Mouse (Mus musculus) stomach, postnatal 0 days (tissue): ENCODE measurements around the gene Catsperd. TPM values are rescaled to one million over a fixed set of nuclear protein-coding genes. Genes with fewer than 3 reads are reported as not detected.
A peak's percentile ranks its signal among the peaks of the same experiment; 100 is the strongest.
"Not testable (repeated sequence)": the region's sequence is repeated elsewhere in the genome, so short reads cannot be mapped to it uniquely, and the experiment has no call there.

Experiments
- ATAC-seq: fragments of 200-750 bp; cut with Nextera tagmentation; 2 replicates; pipeline ENCODE4 v1.8.0; 2017; ENCODE audit not compliant: low FRiP score, low TSS enrichment
- DNase-seq: peaks from one replicate; pipeline ENCODE4 v3.0.0-alpha.2; 2016; ENCODE audit warnings: low spot score
- H3K27ac ChIP-seq: fragments of 300-500 bp; sonication (generic); replicated peaks from 2 replicates; pipeline ENCODE4 v1.5.1; 2014; ENCODE audit warnings: mild to moderate bottlenecking, control low read depth
- H3K27me3 ChIP-seq: fragments of 300-500 bp; sonication (generic); 2 replicates; pipeline ENCODE4 v1.6.1; 2014; ENCODE audit warnings: low read length; ENCODE audit not compliant: control insufficient read depth, insufficient read depth
- H3K36me3 ChIP-seq: fragments of 300-500 bp; sonication (generic); 2 replicates; pipeline ENCODE4 v1.6.1; 2014; ENCODE audit warnings: low read length, mixed read lengths; ENCODE audit not compliant: control insufficient read depth, insufficient read depth
- H3K4me1 ChIP-seq: fragments of 300-500 bp; sonication (generic); replicated peaks from 2 replicates; pipeline ENCODE4 v1.6.1; 2014; ENCODE audit warnings: antibody characterized with exemption; ENCODE audit not compliant: control insufficient read depth, insufficient read depth
- H3K4me2 ChIP-seq: fragments of 300-500 bp; sonication (generic); replicated peaks from 2 replicates; pipeline ENCODE4 v1.6.1; 2014; ENCODE audit warnings: low read depth, mild to moderate bottlenecking, control low read depth, moderate library complexity
- H3K4me3 ChIP-seq: fragments of 300-500 bp; sonication (generic); 2 replicates; pipeline ENCODE4 v1.5.1; 2014; ENCODE audit warnings: low read depth, low read length, control low read depth
- H3K9ac ChIP-seq: fragments of 300-500 bp; sonication (generic); 2 replicates; pipeline ENCODE4 v1.6.1; 2014; ENCODE audit warnings: mild to moderate bottlenecking, low read length, control low read depth, mixed read lengths
- H3K9me3 ChIP-seq: fragments of 300-500 bp; sonication (generic); 2 replicates; pipeline ENCODE4 v1.6.1; 2016; ENCODE audit warnings: low read length; ENCODE audit not compliant: control insufficient read depth
- CTCF ChIP-seq: IDR thresholded peaks from 2 replicates; pipeline ENCODE4 v1.5.1; 2016; ENCODE audit warnings: antibody characterized with exemption, low read depth, mild to moderate bottlenecking, moderate library complexity
- EP300 ChIP-seq: optimal IDR thresholded peaks from 2 replicates; pipeline ENCODE3; 2016; ENCODE audit warnings: antibody characterized with exemption
- WGBS: fragments of 180-500 bp; shearing (Covaris S2); extraction: QIAGEN DNeasy Blood & Tissue Kit; methylation state at CpG from one replicate; pipeline ENCODE4 v1.1.7; 2014; 5-methylcytosine and 5-hydroxymethylcytosine counted together
- polyA plus RNA-seq: library from polyadenylated mRNA; unstranded; fragments of >200 nt; fragmentation: Nextera tagmentation; extraction: Ambion mirVana; gene quantifications from 2 replicates; pipeline ENCODE4 v1.2.1, GENCODE M21; 2015

Gene Catsperd
- polyA plus RNA-seq, 1 experiment from 2014 or later, result 0.10 TPM

GRCm38 (mm10) chr17:56626754-56627470 is 1.0 kb upstream of the Catsperd start, which contains the start of gene Lonp1:
Lonp1 (minus strand) TSS chr17:56626887.
- WGBS, result under 1% methylated on average over 51 of the region's 51 CpGs
- Histone ChIP-seq H3K27me3 (no peaks in the 10 kb centered on the region), H3K4me3 (peak within 1 kb of the TSS; percentile 94), H3K9me3 (no peaks in the 10 kb centered on the region), H3K9ac (peak within 1 kb of the TSS; percentile 88), H3K36me3 (peaks cover 4% of the 10 kb centered on the region; the same call in 1 of the 2 replicates), H3K4me1 (peaks cover 4% of the 10 kb centered on the region; the same call in 1 of the 2 replicates), H3K27ac (peak within 1 kb of the TSS; percentile 78), H3K4me2 (peak within 1 kb of the TSS; percentile 95)
- peak; percentile 98 for DNase-seq
- TF ChIP-seq CTCF, result no peak; the same call in 1 of the 2 replicates
- no peak for TF ChIP-seq EP300
- peak; percentile 93 for ATAC-seq

- not testable (repeated sequence) for H3K4me2 ChIP-seq, H3K9me3 ChIP-seq, DNase-seq, H3K4me3 ChIP-seq, H3K4me1 ChIP-seq, ATAC-seq, H3K27ac ChIP-seq, H3K9ac ChIP-seq, H3K36me3 ChIP-seq, H3K27me3 ChIP-seq
- 78% methylated on average over 24 of the region's 27 CpGs for whole genome bisulfite sequencing
These were observed 2.1 kb downstream of the Catsperd start for GRCm38 (mm10) chr17:56629800-56630781.

GRCm38 (mm10) chr17:56631807-56632206 is 3.9 kb downstream of the Catsperd start:
- TF ChIP-seq CTCF, result no peak
- no peak for TF ChIP-seq EP300
- no peaks in the 10 kb centered on the region for H3K36me3 ChIP-seq
- no peaks in the 10 kb centered on the region for H3K4me1 ChIP-seq
- ATAC-seq (no peak), DNase-seq (no peak)
- 25% methylated on average over 4 of the region's 4 CpGs for WGBS
- no peak overlapping the region for H3K4me2 ChIP-seq
- H3K4me3 ChIP-seq, result no peak overlapping the region
- H3K9me3 ChIP-seq, result no peaks in the 10 kb centered on the region
- H3K27me3 ChIP-seq, result no peaks in the 10 kb centered on the region
- no peak overlapping the region for H3K27ac ChIP-seq
- H3K9ac ChIP-seq, result no peak overlapping the region

- no peak overlapping the region for H3K4me3 ChIP-seq
- H3K4me2 ChIP-seq, result no peak overlapping the region
- no peaks in the 10 kb centered on the region for H3K9me3 ChIP-seq
- WGBS, result 82% methylated on average over 6 of the region's 6 CpGs
- no peak overlapping the region for H3K9ac ChIP-seq
- H3K4me1 ChIP-seq, result no peaks in the 10 kb centered on the region
- H3K27me3 ChIP-seq, result no peaks in the 10 kb centered on the region
- ATAC-seq (no peak), DNase-seq (no peak)
- TF ChIP-seq CTCF (no peak), EP300 (no peak)
- no peaks in the 10 kb centered on the region for H3K36me3 ChIP-seq
- no peak overlapping the region for H3K27ac ChIP-seq
These were observed 6.1 kb downstream of the Catsperd start for GRCm38 (mm10) chr17:56634023-56634422.

GRCm38 (mm10) chr17:56643237-56643636 is 15.3 kb downstream of the Catsperd start:
- TF ChIP-seq CTCF (no peak), EP300 (no peak)
- no peak for DNase-seq
- no peak overlapping the region for H3K4me3 ChIP-seq
- no peaks in the 10 kb centered on the region for H3K27me3 ChIP-seq
- H3K4me1 ChIP-seq, result no peaks in the 10 kb centered on the region
- no peak for ATAC-seq
- H3K36me3 ChIP-seq, result no peaks in the 10 kb centered on the region
- no peak overlapping the region for H3K4me2 ChIP-seq
- no peak overlapping the region for H3K27ac ChIP-seq
- WGBS, result 65% methylated on average over 4 of the region's 4 CpGs
- H3K9ac ChIP-seq, result no peak overlapping the region
- no peaks in the 10 kb centered on the region for H3K9me3 ChIP-seq

- TF ChIP-seq CTCF (no peak), EP300 (no peak)
- Histone ChIP-seq H3K4me1 (no peaks in the 10 kb centered on the region), H3K4me2 (no peak overlapping the region), H3K9me3 (no peaks in the 10 kb centered on the region), H3K9ac (no peak overlapping the region), H3K4me3 (no peak overlapping the region), H3K27ac (no peak overlapping the region), H3K36me3 (no peaks in the 10 kb centered on the region), H3K27me3 (no peaks in the 10 kb centered on the region)
- 53% methylated on average over 10 of the region's 13 CpGs for WGBS
- DNase-seq, result no peak
- no peak for ATAC-seq
These were observed 19.6 kb downstream of the Catsperd start for GRCm38 (mm10) chr17:56647546-56647945.
